ENCODE assay signal across 9 mouse cellular contexts in the genomic region with DNA sequence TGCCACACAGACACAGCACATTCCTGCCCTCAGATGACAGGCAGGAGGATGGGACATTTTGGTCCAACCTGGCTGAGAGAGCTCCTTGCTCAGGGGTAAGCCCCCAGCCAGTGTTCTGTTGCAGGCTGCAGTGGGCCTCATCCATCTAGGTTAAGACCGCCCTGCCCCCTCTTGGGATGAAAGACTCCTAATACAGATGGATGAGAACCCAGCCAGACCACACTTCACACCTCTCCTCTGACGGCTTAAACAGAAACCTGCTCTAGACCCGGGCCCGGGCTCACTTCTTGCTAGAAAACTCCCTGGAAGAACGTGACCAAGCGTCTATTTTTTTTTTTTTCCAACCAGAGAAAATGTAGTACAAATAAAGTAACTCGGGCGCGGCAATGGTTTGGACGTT. TPM values are rescaled to one million over a fixed set of nuclear protein-coding genes. Genes with fewer than 3 reads are reported as not detected.
DNase-seq lines count a peak whose midpoint lies in the region; ATAC-seq and TF ChIP-seq lines count a peak whose summit lies in the region.
"Had no signal": no experiment of that assay in that cellular context is flagged by ENCODE, and none has a peak within 500 bp of the region (broad histone marks: within the 10 kb centered on the region; RNA-seq: fewer than 3 reads in every experiment).

No protein-coding gene starts in this region.

- peak overlapping the region; percentile 99 for H3K4me2 ChIP-seq in midbrain, embryonic 13.5 days (replicated peaks)

- no peak for TF ChIP-seq POLR2A in brain, embryonic 14.5 days (IDR thresholded peaks at IDR 0.05; ENCODE audit: borderline replicate concordance, extremely low read depth, insufficient read depth, insufficient read length, poor library complexity, severe bottlenecking)

- no peak overlapping the region for H3K27ac ChIP-seq in gastrocnemius, adult 2 months
- H3K27ac ChIP-seq in hindbrain, embryonic 10.5 days = 0 out of 2 replicates have a peak overlapping the region, but pooled peaks have one; percentile 5
- H3K27ac ChIP-seq in midbrain, embryonic 13.5 days = peak overlapping the region; percentile 84

- TF ChIP-seq CTCF in gastrocnemius, adult 2 months (IDR thresholded peaks at IDR 0.05) = no peak
- no peak for TF ChIP-seq CTCF in brain, embryonic 14.5 days (IDR thresholded peaks at IDR 0.05; ENCODE audit: borderline replicate concordance, extremely low read depth, insufficient read depth, insufficient read length)

- peak overlapping the region; percentile 77 for H3K9ac ChIP-seq in midbrain, embryonic 13.5 days (replicated peaks)

- H3K4me1 ChIP-seq in hindbrain, embryonic 10.5 days (replicated peaks) = peaks cover 79% of the 10 kb centered on the region
- peaks cover 95% of the 10 kb centered on the region for H3K4me1 ChIP-seq in midbrain, embryonic 13.5 days (replicated peaks)

- no peak for DNase-seq in gastrocnemius, adult 2 months
- no peak for DNase-seq in gastrocnemius, postnatal 4 days (ENCODE audit: low spot score in 2 of 2)
- peak; percentile 59 for DNase-seq in brain, embryonic 14.5 days (ENCODE audit: low read depth)
- no peak for DNase-seq in hindbrain, embryonic 10.5 days (ENCODE audit: low spot score)
- DNase-seq in layer of hippocampus, postnatal 25 days (ENCODE audit: extremely low spot score in 1 of 2, low spot score in 1 of 2) = no peak
- DNase-seq in spleen, postnatal 10 days (ENCODE audit: low spot score in 2 of 2) = no peak
- DNase-seq in ovary, adult 18-20 months (ENCODE audit: low spot score) = no peak

- H3K27me3 ChIP-seq in hindbrain, embryonic 10.5 days (ENCODE audit: insufficient read depth, poor library complexity, severe bottlenecking) = peaks cover 98% of the 10 kb centered on the region
- peaks cover 67% of the 10 kb centered on the region for H3K27me3 ChIP-seq in midbrain, embryonic 13.5 days

- ATAC-seq in midbrain, embryonic 13.5 days = no peak

- intact Hi-C loops in gastrocnemius, adult 2 months (cut with DNase I) = no loop called here

- no peaks in the 10 kb centered on the region for H3K36me3 ChIP-seq in hindbrain, embryonic 10.5 days
- H3K36me3 ChIP-seq in midbrain, embryonic 13.5 days = no peaks in the 10 kb centered on the region

- no peaks in the 10 kb centered on the region for H3K9me3 ChIP-seq in hindbrain, embryonic 10.5 days
- no peaks in the 10 kb centered on the region for H3K9me3 ChIP-seq in midbrain, embryonic 13.5 days
- H3K9me3 ChIP-seq: megakaryocyte, embryonic 14.5 days had no signal

- under 1% methylated on average over 10 of the region's 10 CpGs for WGBS in hindbrain, embryonic 10.5 days
- WGBS in midbrain, embryonic 13.5 days = 4% methylated on average over 10 of the region's 10 CpGs

- peak overlapping the region; percentile 96 for H3K4me3 ChIP-seq in gastrocnemius, adult 2 months
- peak overlapping the region; percentile 74 for H3K4me3 ChIP-seq in hindbrain, embryonic 10.5 days
- peak overlapping the region; percentile 65 for H3K4me3 ChIP-seq in midbrain, embryonic 13.5 days (replicated peaks)
- H3K4me3 ChIP-seq: megakaryocyte, embryonic 14.5 days had no signal

RNA-seq across cellular contexts. Expression of a gene that starts 3.0 kb away (rescaled TPM):
- 10 to 100 TPM; 25.0 to 27.0 TPM for total RNA-seq in gastrocnemius, adult 2 months (2021)
- 10 to 100 TPM; 11.3 to 13.0 TPM for total RNA-seq in gastrocnemius, postnatal 4 days (2021)
- 76.2 and 76.6 TPM in 2 replicates for polyA plus RNA-seq in brain, embryonic 14.5 days (2012; rRNA removed)
- polyA plus RNA-seq in hindbrain, embryonic 10.5 days (2016; fragmentation: Nextera tagmentation; extraction: Ambion mirVana) = 1.4 and 1.7 TPM in 2 replicates
- 11.8 and 15.6 TPM in 2 replicates for polyA plus RNA-seq in midbrain, embryonic 13.5 days (2015; fragmentation: Nextera tagmentation; extraction: Ambion mirVana)
- 100 to 1,000 TPM in 1 of 2 experiments, 10 to 100 TPM in 1; 94.0 to 109 TPM for total RNA-seq in layer of hippocampus, postnatal 25 days (2021)
